Mouse (Mus musculus) lung, postnatal 0 days (tissue): Measurements from ENCODE around the gene Max.

Experiments used
- CTCF ChIP-seq: IDR thresholded peaks from 2 replicates; pipeline ENCODE4 v1.5.1; 2016; ENCODE audit warnings: antibody characterized with exemption, mild to moderate bottlenecking
- EP300 ChIP-seq: IDR thresholded peaks from 2 replicates; pipeline ENCODE4 v1.6.1; 2016; ENCODE audit warnings: antibody characterized with exemption, mild to moderate bottlenecking, control low read depth

GRCm38 (mm10) chr12:77001312-77001711, 39.3 kb upstream of the Max start:
- TF ChIP-seq CTCF (no peak), EP300 (no peak)
